Mouse (Mus musculus) hindbrain, embryonic 12.5 days (tissue): ENCODE data around the gene Rgl1. TPM values are rescaled to one million over a fixed set of nuclear protein-coding genes. Genes with fewer than 3 reads are reported as not detected.
A peak's percentile ranks its signal among the peaks of the same experiment; 100 is the strongest.
"Not testable (repeated sequence)": the region's sequence is repeated elsewhere in the genome, so short reads cannot be mapped to it uniquely, and the experiment has no call there.

ENCODE experiments used
- ATAC-seq: fragments of 200-750 bp; cut with Nextera tagmentation; 2 replicates; pipeline ENCODE4 v1.8.0; 2017; ENCODE audit warnings: moderate TSS enrichment; ENCODE audit not compliant: low FRiP score
- H3K27ac ChIP-seq: fragments of 300-500 bp; sonication (generic); 2 replicates; pipeline ENCODE4 v1.5.1; 2016; ENCODE audit warnings: mild to moderate bottlenecking
- H3K27me3 ChIP-seq: fragments of 300-500 bp; sonication (generic); 2 replicates; pipeline ENCODE4 v1.6.1; 2016; ENCODE audit warnings: mild to moderate bottlenecking
- H3K36me3 ChIP-seq: fragments of 300-500 bp; sonication (generic); 2 replicates; pipeline ENCODE4 v1.6.1; 2016; ENCODE audit warnings: mild to moderate bottlenecking
- H3K4me1 ChIP-seq: fragments of 300-500 bp; sonication (generic); 2 replicates; pipeline ENCODE4 v1.6.1; 2016
- H3K4me2 ChIP-seq: fragments of 300-500 bp; sonication (generic); replicated peaks from 2 replicates; pipeline ENCODE4 v1.6.1; 2016; ENCODE audit warnings: mild to moderate bottlenecking
- H3K4me3 ChIP-seq: fragments of 300-500 bp; sonication (generic); 2 replicates; pipeline ENCODE4 v1.5.1; 2016; ENCODE audit warnings: mild to moderate bottlenecking
- H3K9ac ChIP-seq: fragments of 300-500 bp; sonication (generic); 2 replicates; pipeline ENCODE4 v1.6.1; 2016; ENCODE audit warnings: mild to moderate bottlenecking, moderate library complexity
- H3K9me3 ChIP-seq: fragments of 300-500 bp; sonication (generic); replicated peaks from 2 replicates; pipeline ENCODE4 v1.6.1; 2016; ENCODE audit warnings: mild to moderate bottlenecking
- WGBS: fragments of 180-500 bp; shearing (Covaris S2); methylation state at CpG from one replicate; pipeline ENCODE4 v1.1.7; 2016; 5-methylcytosine and 5-hydroxymethylcytosine counted together
- polyA plus RNA-seq: library from polyadenylated mRNA; unstranded; fragments of >200 nt; fragmentation: Nextera tagmentation; extraction: Ambion mirVana; gene quantifications from 2 replicates; pipeline ENCODE4 v1.2.1, GENCODE M21; 2016

Rgl1 gene
- polyA plus RNA-seq, 1 experiment from 2014 or later, result 23.9 TPM

- H3K27ac ChIP-seq, result no peak overlapping the region
- H3K4me1 ChIP-seq, result peaks cover 23% of the 10 kb centered on the region
- H3K4me3 ChIP-seq, result no peak overlapping the region
- no peaks in the 10 kb centered on the region for H3K9me3 ChIP-seq
- no peak overlapping the region for H3K4me2 ChIP-seq
- WGBS, result 67% methylated on average over 8 of the region's 8 CpGs
- no peaks in the 10 kb centered on the region for H3K27me3 ChIP-seq
- ATAC-seq, result no peak
- no peaks in the 10 kb centered on the region for H3K36me3 ChIP-seq
- no peak overlapping the region for H3K9ac ChIP-seq
Observed at GRCm38 (mm10) chr1:152795688-152796255, 29.6 kb upstream of the Rgl1 start.

GRCm38 (mm10) chr1:152793495-152794130 lies 27.5 kb upstream of the Rgl1 start:
- Histone ChIP-seq H3K36me3 (no peaks in the 10 kb centered on the region), H3K4me1 (peaks cover 19% of the 10 kb centered on the region), H3K9me3 (no peaks in the 10 kb centered on the region), H3K27ac (peak overlapping the region; percentile 55; the same call in 1 of the 2 replicates), H3K27me3 (no peaks in the 10 kb centered on the region), H3K4me2 (no peak overlapping the region), H3K4me3 (no peak overlapping the region), H3K9ac (no peak overlapping the region)
- ATAC-seq, result 0 out of 2 replicates have a peak, but pooled peaks have one; percentile 30
- WGBS, result 19% methylated on average over 6 of the region's 6 CpGs

GRCm38 (mm10) chr1:152792736-152793494 lies 26.8 kb upstream of the Rgl1 start:
- peak overlapping the region; percentile 55; the same call in 1 of the 2 replicates for H3K27ac ChIP-seq
- ATAC-seq, result 0 out of 2 replicates have a peak, but pooled peaks have one; percentile 53
- H3K36me3 ChIP-seq, result no peaks in the 10 kb centered on the region
- no peak overlapping the region for H3K9ac ChIP-seq
- peaks cover 19% of the 10 kb centered on the region for H3K4me1 ChIP-seq
- H3K9me3 ChIP-seq, result no peaks in the 10 kb centered on the region
- 0 out of 2 replicates have a peak overlapping the region, but pooled peaks have one; percentile 1 for H3K4me2 ChIP-seq
- no peak overlapping the region for H3K4me3 ChIP-seq
- WGBS, result 7% methylated on average over 12 of the region's 12 CpGs
- H3K27me3 ChIP-seq, result no peaks in the 10 kb centered on the region

GRCm38 (mm10) chr1:152791269-152791668 lies 25.1 kb upstream of the Rgl1 start:
- H3K27me3 ChIP-seq, result no peaks in the 10 kb centered on the region
- H3K9me3 ChIP-seq, result no peaks in the 10 kb centered on the region
- no peak for ATAC-seq
- H3K4me2 ChIP-seq, result no peak overlapping the region
- H3K27ac ChIP-seq, result no peak overlapping the region
- peaks cover 19% of the 10 kb centered on the region for H3K4me1 ChIP-seq
- 23% methylated on average over 4 of the region's 4 CpGs for WGBS
- no peaks in the 10 kb centered on the region for H3K36me3 ChIP-seq
- H3K4me3 ChIP-seq, result no peak overlapping the region
- H3K9ac ChIP-seq, result no peak overlapping the region

GRCm38 (mm10) chr1:152790821-152791220 lies 24.7 kb upstream of the Rgl1 start:
- Histone ChIP-seq H3K4me2 (no peak overlapping the region), H3K36me3 (no peaks in the 10 kb centered on the region), H3K4me3 (no peak overlapping the region), H3K9ac (no peak overlapping the region), H3K27ac (no peak overlapping the region), H3K4me1 (peaks cover 16% of the 10 kb centered on the region), H3K9me3 (no peaks in the 10 kb centered on the region), H3K27me3 (no peaks in the 10 kb centered on the region)
- no peak for ATAC-seq
- WGBS, result 25% methylated on average over 6 of the region's 6 CpGs

GRCm38 (mm10) chr1:152790254-152790653 lies 24.1 kb upstream of the Rgl1 start:
- no peak overlapping the region for H3K27ac ChIP-seq

GRCm38 (mm10) chr1:152788121-152788660 lies 22.0 kb upstream of the Rgl1 start:
- 41% methylated on average over 4 of the region's 4 CpGs for WGBS
- Histone ChIP-seq H3K27me3 (no peaks in the 10 kb centered on the region), H3K4me2 (no peak overlapping the region), H3K4me1 (peaks cover 8% of the 10 kb centered on the region), H3K4me3 (no peak overlapping the region), H3K27ac (no peak overlapping the region), H3K9ac (no peak overlapping the region), H3K36me3 (no peaks in the 10 kb centered on the region), H3K9me3 (no peaks in the 10 kb centered on the region)
- ATAC-seq, result no peak

More at GRCm38 (mm10) chr1:152790254-152790653, 24.1 kb upstream of the Rgl1 start:
- Histone ChIP-seq H3K27me3 (no peaks in the 10 kb centered on the region), H3K4me2 (no peak overlapping the region), H3K9me3 (no peaks in the 10 kb centered on the region), H3K9ac (no peak overlapping the region), H3K36me3 (no peaks in the 10 kb centered on the region), H3K4me1 (peaks cover 16% of the 10 kb centered on the region), H3K4me3 (no peak overlapping the region)
- WGBS, result 26% methylated on average over 12 of the region's 12 CpGs
- ATAC-seq, result peak; percentile 51; the same call in 1 of the 2 replicates

GRCm38 (mm10) chr1:152786953-152787352 lies 20.8 kb upstream of the Rgl1 start:
- no peaks in the 10 kb centered on the region for H3K4me1 ChIP-seq
- no peak overlapping the region for H3K4me3 ChIP-seq
- ATAC-seq, result no peak
- no peak overlapping the region for H3K4me2 ChIP-seq
- H3K9me3 ChIP-seq, result no peaks in the 10 kb centered on the region
- WGBS, result 97% methylated on average over 4 of the region's 4 CpGs
- H3K27ac ChIP-seq, result no peak overlapping the region
- no peaks in the 10 kb centered on the region for H3K36me3 ChIP-seq
- H3K27me3 ChIP-seq, result no peaks in the 10 kb centered on the region
- H3K9ac ChIP-seq, result no peak overlapping the region

GRCm38 (mm10) chr1:152785446-152785845 lies 19.3 kb upstream of the Rgl1 start:
- not testable (repeated sequence) for H3K27me3 ChIP-seq, H3K4me2 ChIP-seq, H3K9me3 ChIP-seq, ATAC-seq, H3K4me3 ChIP-seq, H3K4me1 ChIP-seq, H3K27ac ChIP-seq, H3K9ac ChIP-seq, H3K36me3 ChIP-seq
- 87% methylated on average over 3 of the region's 3 CpGs for WGBS

GRCm38 (mm10) chr1:152784620-152785019 lies 18.5 kb upstream of the Rgl1 start:
- no peak overlapping the region for H3K9ac ChIP-seq
- WGBS, result 96% methylated on average over 8 of the region's 8 CpGs
- no peak overlapping the region for H3K4me2 ChIP-seq
- no peak for ATAC-seq
- no peaks in the 10 kb centered on the region for H3K27me3 ChIP-seq
- no peaks in the 10 kb centered on the region for H3K9me3 ChIP-seq
- H3K4me1 ChIP-seq, result no peaks in the 10 kb centered on the region
- no peaks in the 10 kb centered on the region for H3K36me3 ChIP-seq
- no peak overlapping the region for H3K4me3 ChIP-seq
- H3K27ac ChIP-seq, result no peak overlapping the region

- Histone ChIP-seq H3K4me3 (no peak overlapping the region), H3K36me3 (peaks cover 24% of the 10 kb centered on the region), H3K9me3 (no peaks in the 10 kb centered on the region), H3K9ac (no peak overlapping the region), H3K27me3 (no peaks in the 10 kb centered on the region), H3K27ac (no peak overlapping the region), H3K4me1 (no peaks in the 10 kb centered on the region), H3K4me2 (no peak overlapping the region)
- peak; percentile 58; the same call in 1 of the 2 replicates for ATAC-seq
- 43% methylated on average over 10 of the region's 10 CpGs for WGBS
Observed at GRCm38 (mm10) chr1:152779071-152779737, 13.1 kb upstream of the Rgl1 start.

GRCm38 (mm10) chr1:152774601-152775000 lies 8.4 kb upstream of the Rgl1 start:
- H3K36me3 ChIP-seq, result peaks cover 58% of the 10 kb centered on the region
- H3K4me3 ChIP-seq, H3K27me3 ChIP-seq, H3K9me3 ChIP-seq, H3K4me2 ChIP-seq, ATAC-seq, H3K4me1 ChIP-seq, H3K9ac ChIP-seq, H3K27ac ChIP-seq: not testable (repeated sequence)
- 91% methylated on average over 3 of the region's 3 CpGs for WGBS
